Comparison of ENCODE assay signal across 29 mouse cellular contexts in genomic region chr10:117341029-117341428, GRCm38 (mm10). TPM values are rescaled to one million over a fixed set of nuclear protein-coding genes. Genes with fewer than 3 reads are reported as not detected.
DNase-seq lines count a peak whose midpoint lies in the region; ATAC-seq and TF ChIP-seq lines count a peak whose summit lies in the region.
"Had no signal": no experiment of that assay in that cellular context is flagged by ENCODE, and none has a peak within 500 bp of the region (broad histone marks: within the 10 kb centered on the region; RNA-seq: fewer than 3 reads in every experiment).

No protein-coding gene starts in this region.

- H3K27me3 ChIP-seq in forebrain, embryonic 14.5 days (replicated peaks; ENCODE audit: control insufficient read depth, insufficient read depth, low read length): no peaks in the 10 kb centered on the region
- H3K27me3 ChIP-seq in forebrain, embryonic 10.5 days (ENCODE audit: poor library complexity, severe bottlenecking): no peaks in the 10 kb centered on the region
- no peaks in the 10 kb centered on the region for H3K27me3 ChIP-seq in hindbrain, postnatal 0 days (ENCODE audit: insufficient read depth, low read length)
- no peaks in the 10 kb centered on the region for H3K27me3 ChIP-seq in hindbrain, embryonic 10.5 days (ENCODE audit: insufficient read depth, poor library complexity, severe bottlenecking)
- no peaks in the 10 kb centered on the region for H3K27me3 ChIP-seq in forebrain, postnatal 0 days (ENCODE audit: insufficient read depth, low read length)
- H3K27me3 ChIP-seq: hindbrain, embryonic 12.5 days; kidney, embryonic 15.5 days; limb, embryonic 13.5 days; megakaryocyte, embryonic 14.5 days; midbrain, embryonic 13.5 days; stomach, embryonic 15.5 days had no signal

- H3K4me3 ChIP-seq in forebrain, embryonic 14.5 days (ENCODE audit: low read depth, low read length): no peak overlapping the region
- H3K4me3 ChIP-seq in forebrain, embryonic 10.5 days: no peak overlapping the region
- H3K4me3 ChIP-seq in hindbrain, postnatal 0 days (ENCODE audit: low read length): no peak overlapping the region
- no peak overlapping the region for H3K4me3 ChIP-seq in hindbrain, embryonic 10.5 days
- no peak overlapping the region for H3K4me3 ChIP-seq in forebrain, postnatal 0 days (ENCODE audit: low read depth, low read length)
- H3K4me3 ChIP-seq: gastrocnemius, adult 2 months; hindbrain, embryonic 12.5 days; kidney, embryonic 15.5 days; layer of hippocampus, adult 2 months; limb, embryonic 13.5 days; megakaryocyte, embryonic 14.5 days; midbrain, embryonic 13.5 days; stomach, embryonic 15.5 days had no signal

- no peak overlapping the region for H3K27ac ChIP-seq in forebrain, embryonic 14.5 days (ENCODE audit: low read depth, low read length)
- no peak overlapping the region for H3K27ac ChIP-seq in forebrain, embryonic 10.5 days
- H3K27ac ChIP-seq in hindbrain, postnatal 0 days: no peak overlapping the region
- H3K27ac ChIP-seq in hindbrain, embryonic 10.5 days: no peak overlapping the region
- no peak overlapping the region for H3K27ac ChIP-seq in forebrain, postnatal 0 days (ENCODE audit: low read depth, low read length)
- H3K27ac ChIP-seq: gastrocnemius, adult 2 months; hindbrain, embryonic 12.5 days; kidney, embryonic 15.5 days; layer of hippocampus, adult 2 months; limb, embryonic 13.5 days; midbrain, embryonic 13.5 days; stomach, embryonic 15.5 days had no signal

- 58% methylated on average over 4 of the region's 4 CpGs for WGBS in forebrain, embryonic 14.5 days
- 93% methylated on average over 4 of the region's 4 CpGs for WGBS in forebrain, embryonic 10.5 days
- 62% methylated on average over 4 of the region's 4 CpGs for WGBS in hindbrain, postnatal 0 days
- 92% methylated on average over 4 of the region's 4 CpGs for WGBS in hindbrain, embryonic 10.5 days
- 48% methylated on average over 4 of the region's 4 CpGs for WGBS in forebrain, postnatal 0 days

- H3K9me3 ChIP-seq in forebrain, embryonic 14.5 days (replicated peaks; ENCODE audit: control insufficient read depth, low read length): no peaks in the 10 kb centered on the region
- H3K9me3 ChIP-seq in forebrain, embryonic 10.5 days: no peaks in the 10 kb centered on the region
- H3K9me3 ChIP-seq in hindbrain, postnatal 0 days (ENCODE audit: low read length): no peaks in the 10 kb centered on the region
- no peaks in the 10 kb centered on the region for H3K9me3 ChIP-seq in hindbrain, embryonic 10.5 days
- H3K9me3 ChIP-seq in forebrain, postnatal 0 days (ENCODE audit: low read length): no peaks in the 10 kb centered on the region
- H3K9me3 ChIP-seq: hindbrain, embryonic 12.5 days; kidney, embryonic 15.5 days; limb, embryonic 13.5 days; megakaryocyte, embryonic 14.5 days; midbrain, embryonic 13.5 days; stomach, embryonic 15.5 days had no signal

- TF ChIP-seq CTCF in hindbrain, postnatal 0 days (IDR thresholded peaks at IDR 0.05; ENCODE audit: low read depth): no peak
- TF ChIP-seq CTCF in forebrain, postnatal 0 days (IDR thresholded peaks at IDR 0.05; ENCODE audit: low read depth): no peak

- DNase-seq in forebrain, embryonic 14.5 days (ENCODE audit: low spot score): peak; percentile 84
- DNase-seq in forebrain, embryonic 10.5 days (ENCODE audit: extremely low spot score, low spot score): no peak
- DNase-seq in hindbrain, postnatal 0 days (ENCODE audit: low spot score): peak; percentile 35
- DNase-seq in hindbrain, embryonic 10.5 days (ENCODE audit: low spot score): no peak
- DNase-seq in brain, adult 2 months (ENCODE audit: low read depth, low spot score): peak; percentile 21
- peak; percentile 24 for DNase-seq in forebrain, postnatal 0 days
- DNase-seq: adrenal gland, postnatal 14 days; cerebellum, adult 18-20 months; cerebellum, postnatal 10 days; gastrocnemius, adult 2 months; gastrocnemius, postnatal 36 days; heart, postnatal 14 days; kidney, adult 18-20 months; kidney, postnatal 25 days; lung, postnatal 4 days; retina, postnatal 1 day; right cerebral cortex, postnatal 14 days had no signal

- ATAC-seq in forebrain, embryonic 14.5 days: peak; percentile 67
- ATAC-seq in hindbrain, postnatal 0 days: no peak; the same call in 1 of the 2 replicates
- peak; percentile 25 for ATAC-seq in forebrain, postnatal 0 days
- ATAC-seq in monocyte, adult 5-6 weeks (replicated peaks; ENCODE audit: insufficient number of reproducible peaks, low FRiP score, low TSS enrichment, poor library complexity, severe bottlenecking): no peak
- ATAC-seq: midbrain, embryonic 13.5 days had no signal

- H3K4me1 ChIP-seq in forebrain, embryonic 14.5 days (ENCODE audit: control insufficient read depth, insufficient read depth, low read length): no peaks in the 10 kb centered on the region
- no peaks in the 10 kb centered on the region for H3K4me1 ChIP-seq in forebrain, embryonic 10.5 days
- no peaks in the 10 kb centered on the region for H3K4me1 ChIP-seq in hindbrain, postnatal 0 days (ENCODE audit: insufficient read depth, low read length)
- H3K4me1 ChIP-seq in hindbrain, embryonic 10.5 days (replicated peaks): no peaks in the 10 kb centered on the region
- no peaks in the 10 kb centered on the region for H3K4me1 ChIP-seq in forebrain, postnatal 0 days (ENCODE audit: insufficient read depth)
- H3K4me1 ChIP-seq: hindbrain, embryonic 12.5 days; kidney, embryonic 15.5 days; limb, embryonic 13.5 days; midbrain, embryonic 13.5 days; stomach, embryonic 15.5 days had no signal

- H3K4me2 ChIP-seq in forebrain, embryonic 14.5 days (ENCODE audit: low read length): no peak overlapping the region
- H3K4me2 ChIP-seq in hindbrain, postnatal 0 days (ENCODE audit: low read depth, low read length): no peak overlapping the region
- H3K4me2 ChIP-seq in forebrain, postnatal 0 days (ENCODE audit: low read depth): no peak overlapping the region
- H3K4me2 ChIP-seq: hindbrain, embryonic 12.5 days; kidney, embryonic 15.5 days; limb, embryonic 13.5 days; liver, embryonic 11.5 days; midbrain, embryonic 13.5 days; stomach, embryonic 15.5 days had no signal

- H3K36me3 ChIP-seq in forebrain, embryonic 14.5 days (ENCODE audit: control insufficient read depth, insufficient read depth, low read length): 0 out of 2 replicates have a peak, but pooled peaks cover 6% of the 10 kb centered on the region
- H3K36me3 ChIP-seq in forebrain, embryonic 10.5 days (replicated peaks): peaks cover 31% of the 10 kb centered on the region
- H3K36me3 ChIP-seq in hindbrain, postnatal 0 days (ENCODE audit: insufficient read depth, low read length): no peaks in the 10 kb centered on the region
- peaks cover 17% of the 10 kb centered on the region; the same call in 1 of the 2 replicates for H3K36me3 ChIP-seq in hindbrain, embryonic 10.5 days
- no peaks in the 10 kb centered on the region for H3K36me3 ChIP-seq in forebrain, postnatal 0 days (ENCODE audit: insufficient read depth)
- H3K36me3 ChIP-seq: hindbrain, embryonic 12.5 days; midbrain, embryonic 13.5 days; stomach, embryonic 15.5 days had no signal

- H3K9ac ChIP-seq in forebrain, embryonic 14.5 days (ENCODE audit: low read length): no peak overlapping the region
- no peak overlapping the region for H3K9ac ChIP-seq in hindbrain, postnatal 0 days (replicated peaks; ENCODE audit: low read length)
- no peak overlapping the region for H3K9ac ChIP-seq in forebrain, postnatal 0 days
- H3K9ac ChIP-seq: hindbrain, embryonic 12.5 days; kidney, embryonic 15.5 days; limb, embryonic 13.5 days; midbrain, embryonic 13.5 days; stomach, embryonic 15.5 days had no signal

RNA-seq across cellular contexts. Expression of gene Cpsf6, which starts 38.8 kb away (rescaled TPM):
- 188 and 232 TPM in 2 replicates for polyA plus RNA-seq in forebrain, embryonic 14.5 days (2014; fragmentation: Nextera tagmentation; extraction: Ambion mirVana)
- 243 and 253 TPM in 2 replicates for polyA plus RNA-seq in forebrain, embryonic 10.5 days (2016; fragmentation: Nextera tagmentation; extraction: Ambion mirVana)
- total RNA-seq in hindbrain, postnatal 0 days (2014; rRNA removed): 100.0 and 127 TPM in 2 replicates
- polyA plus RNA-seq in hindbrain, postnatal 0 days (2015; fragmentation: Nextera tagmentation; extraction: Ambion mirVana): 82.0 and 83.2 TPM in 2 replicates
- 188 and 221 TPM in 2 replicates for polyA plus RNA-seq in hindbrain, embryonic 10.5 days (2016; fragmentation: Nextera tagmentation; extraction: Ambion mirVana)
- total RNA-seq in forebrain, postnatal 0 days (2014; rRNA removed): 135 and 155 TPM in 2 replicates
- polyA plus RNA-seq in forebrain, postnatal 0 days (2015; fragmentation: Nextera tagmentation; extraction: Ambion mirVana): 70.1 and 88.9 TPM in 2 replicates
- 73.2 to 128 TPM (median 73.7 TPM) in 3 replicates for total RNA-seq in monocyte, adult 5-6 weeks (2017)

RNA-seq across cellular contexts. Expression of gene Lyz1, which starts 48.4 kb away (rescaled TPM):
- polyA plus RNA-seq in forebrain, embryonic 14.5 days (2014; fragmentation: Nextera tagmentation; extraction: Ambion mirVana): not detected in 2 replicates
- not detected in 2 replicates for polyA plus RNA-seq in forebrain, embryonic 10.5 days (2016; fragmentation: Nextera tagmentation; extraction: Ambion mirVana)
- 0.68 TPM in 1 of 2 replicates, not detected in the other for total RNA-seq in hindbrain, postnatal 0 days (2014; rRNA removed)
- polyA plus RNA-seq in hindbrain, postnatal 0 days (2015; fragmentation: Nextera tagmentation; extraction: Ambion mirVana): 0.14 TPM in 1 of 2 replicates, not detected in the other
- polyA plus RNA-seq in hindbrain, embryonic 10.5 days (2016; fragmentation: Nextera tagmentation; extraction: Ambion mirVana): not detected in 2 replicates
- total RNA-seq in forebrain, postnatal 0 days (2014; rRNA removed): not detected in 2 replicates
- polyA plus RNA-seq in forebrain, postnatal 0 days (2015; fragmentation: Nextera tagmentation; extraction: Ambion mirVana): 0.16 TPM in 1 of 2 replicates, not detected in the other
- 19.1 to 44.2 TPM (median 37.4 TPM) in 3 replicates for total RNA-seq in monocyte, adult 5-6 weeks (2017)
- total RNA-seq: common myeloid progenitor, adult 5-6 weeks; MEL had no signal
- polyA plus RNA-seq: hindbrain, embryonic 12.5 days; kidney, embryonic 15.5 days; liver, embryonic 11.5 days; midbrain, embryonic 13.5 days; neural tube, embryonic 14.5 days had no signal

RNA-seq across cellular contexts. Expression of gene Lyz2, which starts 58.9 kb away (rescaled TPM):
- polyA plus RNA-seq in forebrain, embryonic 14.5 days (2014; fragmentation: Nextera tagmentation; extraction: Ambion mirVana): 18.6 and 24.1 TPM in 2 replicates
- 8.4 and 10.0 TPM in 2 replicates for polyA plus RNA-seq in forebrain, embryonic 10.5 days (2016; fragmentation: Nextera tagmentation; extraction: Ambion mirVana)
- total RNA-seq in hindbrain, postnatal 0 days (2014; rRNA removed): 7.5 and 12.7 TPM in 2 replicates
- 25.6 and 26.1 TPM in 2 replicates for polyA plus RNA-seq in hindbrain, postnatal 0 days (2015; fragmentation: Nextera tagmentation; extraction: Ambion mirVana)
- polyA plus RNA-seq in hindbrain, embryonic 10.5 days (2016; fragmentation: Nextera tagmentation; extraction: Ambion mirVana): 8.7 and 16.7 TPM in 2 replicates
- total RNA-seq in forebrain, postnatal 0 days (2014; rRNA removed): 10.2 and 14.2 TPM in 2 replicates
- 25.6 and 29.5 TPM in 2 replicates for polyA plus RNA-seq in forebrain, postnatal 0 days (2015; fragmentation: Nextera tagmentation; extraction: Ambion mirVana)
- total RNA-seq in monocyte, adult 5-6 weeks (2017): 6,968 to 13,798 TPM (median 13,210 TPM) in 3 replicates
- total RNA-seq: MEL had no signal

Comparison
In these comparisons a context has a peak if more than half of its experiments do, and no peak if none do; other contexts are left out.
1. DNase-seq: peak in forebrain, embryonic 14.5 days (single experiment), hindbrain, postnatal 0 days (single experiment), brain, adult 2 months (single experiment) and forebrain, postnatal 0 days (single experiment); none in forebrain, embryonic 10.5 days (single experiment) and hindbrain, embryonic 10.5 days (single experiment).
2. ATAC-seq: peak in forebrain, embryonic 14.5 days (single experiment) and forebrain, postnatal 0 days (single experiment); none in hindbrain, postnatal 0 days (single experiment) and monocyte, adult 5-6 weeks (single experiment).